Mouse (Mus musculus) inflammation-experienced regulatory T-cells, adult 6 months (primary cell): ENCODE results near the gene Slc30a6. TPM values are rescaled to one million over a fixed set of nuclear protein-coding genes. Genes with fewer than 3 reads are reported as not detected.

Experiments used
- ATAC-seq: one replicate; pipeline ENCODE4 v1.8.0; 2017
- polyA plus RNA-seq, 3 experiments: library from polyadenylated mRNA; unstranded; fragments of 100-300 nt; shearing (Covaris generic); gene quantifications; one replicate each; pipeline ENCODE4 v1.2.1; 2017

Slc30a6 gene
- 10 to 100 TPM; 27.6 to 31.2 (median 30.9) TPM for polyA plus RNA-seq

- ATAC-seq: peak; percentile 99
These were observed at the start of gene Slc30a6 for GRCm38 (mm10) chr17:74395383-74396065. Gene Slc30a6 (plus strand): TSS chr17:74395608.

GRCm38 (mm10) chr17:74363592-74363991 lies 31.8 kb upstream of the Slc30a6 start:
- ATAC-seq: no peak

- ATAC-seq: no peak
These were observed 18.5 kb upstream of the Slc30a6 start for GRCm38 (mm10) chr17:74376916-74377315.

- no peak for ATAC-seq
These were observed 8.8 kb upstream of the Slc30a6 start for GRCm38 (mm10) chr17:74386657-74387056.

- no peak for ATAC-seq
These were observed 5.6 kb upstream of the Slc30a6 start for GRCm38 (mm10) chr17:74389847-74390246.

GRCm38 (mm10) chr17:74394381-74394780 lies 1.0 kb upstream of the Slc30a6 start:
- no peak for ATAC-seq

GRCm38 (mm10) chr17:74394855-74395254 lies 553 bp upstream of the Slc30a6 start:
- peak; percentile 27 for ATAC-seq

- ATAC-seq: no peak
These were observed 1.4 kb downstream of the Slc30a6 start for GRCm38 (mm10) chr17:74396766-74397165.

GRCm38 (mm10) chr17:74397173-74397572 lies 1.8 kb downstream of the Slc30a6 start:
- ATAC-seq: no peak

GRCm38 (mm10) chr17:74402486-74403222 lies 7.2 kb downstream of the Slc30a6 start:
- no peak for ATAC-seq

- ATAC-seq: no peak
These were observed 11.1 kb downstream of the Slc30a6 start for GRCm38 (mm10) chr17:74406487-74406886.

GRCm38 (mm10) chr17:74409722-74410121 lies 14.3 kb downstream of the Slc30a6 start:
- no peak for ATAC-seq

GRCm38 (mm10) chr17:74413324-74413723 lies 17.9 kb downstream of the Slc30a6 start:
- ATAC-seq: no peak

GRCm38 (mm10) chr17:74414671-74415070 lies 19.3 kb downstream of the Slc30a6 start:
- no peak for ATAC-seq

GRCm38 (mm10) chr17:74416841-74417360 lies 21.5 kb downstream of the Slc30a6 start:
- no peak for ATAC-seq

GRCm38 (mm10) chr17:74418171-74418570 lies 22.8 kb downstream of the Slc30a6 start:
- no peak for ATAC-seq

- no peak for ATAC-seq
These were observed 25.2 kb downstream of the Slc30a6 start for GRCm38 (mm10) chr17:74420656-74421055.

- ATAC-seq: no peak
These were observed 29.1 kb downstream of the Slc30a6 start for GRCm38 (mm10) chr17:74424401-74425005.

GRCm38 (mm10) chr17:74430074-74430473 lies 34.7 kb downstream of the Slc30a6 start:
- no peak for ATAC-seq

GRCm38 (mm10) chr17:74431481-74431880 lies 36.1 kb downstream of the Slc30a6 start:
- ATAC-seq: no peak

GRCm38 (mm10) chr17:74432631-74433030 lies 37.2 kb downstream of the Slc30a6 start:
- no peak for ATAC-seq

GRCm38 (mm10) chr17:74437762-74438161 lies 42.4 kb downstream of the Slc30a6 start:
- no peak for ATAC-seq

GRCm38 (mm10) chr17:74440486-74440885 lies 45.1 kb downstream of the Slc30a6 start:
- ATAC-seq: no peak
